Mouse (Mus musculus) heart, adult 8-10 months (tissue): ENCODE data around the gene Fam131c. TPM values are rescaled to one million over a fixed set of nuclear protein-coding genes. Genes with fewer than 3 reads are reported as not detected.

Source experiments
- DNase-seq: peaks from one replicate; pipeline ENCODE4 v3.0.0; 2022; ENCODE audit warnings: low spot score
- total RNA-seq, 4 experiments: library from RNA; stranded (reverse); gene quantifications; 2 replicates each; pipeline ENCODE4 v1.2.4; 2022

The Fam131c gene
- total RNA-seq = 1 to 10 TPM; 2.4 to 5.5 (median 4.1) TPM

DNA sequence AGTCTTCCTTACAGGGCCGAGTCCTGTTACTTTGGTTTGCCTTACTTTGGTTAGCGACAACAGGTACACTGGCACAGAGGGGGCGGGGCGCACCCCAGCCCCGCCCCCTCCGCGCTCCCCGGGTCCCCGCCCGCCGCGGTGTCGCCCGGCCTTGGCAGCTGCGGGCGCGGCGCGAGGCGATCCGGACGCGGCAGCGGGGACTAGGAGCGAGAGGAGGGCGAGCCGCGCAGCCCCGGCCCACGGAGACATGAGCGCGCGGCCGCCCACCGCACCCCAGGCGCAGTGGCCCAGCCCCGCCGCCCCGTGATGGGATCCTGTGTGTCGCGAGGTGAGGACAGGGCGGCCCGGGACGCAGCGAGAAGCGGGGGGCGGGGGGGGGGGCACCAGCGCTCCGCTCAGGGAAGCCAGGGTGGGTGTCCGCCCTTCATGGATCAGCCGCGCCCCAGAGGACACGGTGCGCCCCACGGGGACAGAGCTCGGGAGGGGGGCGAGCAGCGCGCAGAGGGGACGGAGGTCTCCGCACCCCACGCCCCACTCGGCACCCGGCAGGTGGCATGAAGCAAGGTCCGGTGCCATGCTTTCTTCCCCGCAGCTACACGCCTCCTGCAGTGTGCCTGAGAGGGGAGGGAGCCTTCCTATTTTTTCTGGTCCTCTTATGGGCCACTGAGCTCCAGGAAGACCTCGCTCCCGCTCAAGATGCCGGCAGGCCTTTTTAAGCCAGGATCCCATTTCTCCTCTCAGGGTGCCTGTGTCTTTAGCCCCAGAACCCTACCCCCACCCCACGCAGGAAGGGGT lies at the start of gene Fam131c:
Gene Fam131c, plus strand, starts transcription at position 224 of the 795 bp plus-strand sequence.
- DNase-seq = no peak

GRCm38 (mm10) chr4:141322526-141322925 lies 45.5 kb upstream of the Fam131c start:
- DNase-seq = no peak

GRCm38 (mm10) chr4:141324771-141325191 lies 43.2 kb upstream of the Fam131c start:
- DNase-seq = peak; percentile 65

DNA sequence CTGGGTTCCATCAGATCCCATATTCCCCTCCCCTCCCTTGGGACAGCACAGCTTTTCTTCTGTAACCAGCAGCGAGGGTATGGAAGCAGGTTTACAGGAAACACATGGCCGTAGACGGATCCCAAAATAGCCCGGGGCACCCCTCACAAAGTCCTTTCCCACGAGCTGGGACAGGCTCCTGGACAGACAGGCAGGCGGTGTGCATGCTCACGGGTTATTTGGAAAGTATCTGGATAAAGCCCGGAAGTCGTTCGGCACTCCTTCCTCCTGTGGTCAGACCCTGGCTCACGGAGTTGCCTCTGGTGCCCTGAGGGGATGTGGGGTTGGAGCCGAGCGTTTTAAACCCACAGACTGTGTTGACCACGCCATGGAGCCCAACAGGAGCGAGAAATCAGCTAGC lies 42.4 kb upstream of the Fam131c start:
- peak; percentile 44 for DNase-seq

DNA sequence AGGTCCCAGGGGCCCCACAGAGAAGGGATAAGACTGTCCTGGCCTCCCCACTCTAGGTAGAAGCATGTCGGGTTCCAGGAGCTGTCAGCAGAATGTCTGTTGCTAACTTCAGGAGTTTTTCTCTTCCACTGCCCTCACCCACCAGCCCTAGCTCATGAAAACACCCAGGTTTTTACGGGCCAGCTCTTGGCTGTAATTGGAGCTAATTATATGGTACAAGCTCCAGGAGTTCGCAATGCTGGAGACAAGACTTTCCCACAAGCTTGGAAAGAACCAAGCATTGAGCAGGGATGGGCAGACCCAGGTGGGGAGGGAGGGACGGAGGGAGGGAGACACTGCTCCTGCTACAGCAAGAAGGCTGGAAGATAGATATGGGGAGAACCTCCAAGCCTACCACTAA lies 40.9 kb upstream of the Fam131c start:
- no peak for DNase-seq

DNA sequence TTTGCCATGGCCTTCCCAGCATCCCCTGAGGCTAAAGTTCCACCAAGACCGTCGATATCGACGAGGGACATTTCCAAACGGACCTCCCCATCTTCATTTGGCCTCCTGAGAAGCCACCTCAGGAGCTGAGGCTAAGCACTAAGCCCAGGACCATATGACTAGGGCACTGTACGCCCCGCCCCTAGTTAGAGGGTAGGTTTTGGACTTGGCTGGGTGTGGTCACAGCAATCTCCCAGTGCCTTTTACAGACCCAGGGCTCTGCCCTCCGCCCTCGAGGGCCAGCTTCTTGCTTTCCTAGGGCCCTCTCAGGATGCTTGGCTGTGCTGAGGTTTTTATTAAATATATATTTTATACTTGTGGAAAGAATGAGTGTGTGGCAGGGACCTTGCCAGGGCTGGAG lies 39.3 kb upstream of the Fam131c start:
- no peak for DNase-seq

- DNase-seq = no peak
Measured at GRCm38 (mm10) chr4:141329968-141330367, 38.1 kb upstream of the Fam131c start.

DNA sequence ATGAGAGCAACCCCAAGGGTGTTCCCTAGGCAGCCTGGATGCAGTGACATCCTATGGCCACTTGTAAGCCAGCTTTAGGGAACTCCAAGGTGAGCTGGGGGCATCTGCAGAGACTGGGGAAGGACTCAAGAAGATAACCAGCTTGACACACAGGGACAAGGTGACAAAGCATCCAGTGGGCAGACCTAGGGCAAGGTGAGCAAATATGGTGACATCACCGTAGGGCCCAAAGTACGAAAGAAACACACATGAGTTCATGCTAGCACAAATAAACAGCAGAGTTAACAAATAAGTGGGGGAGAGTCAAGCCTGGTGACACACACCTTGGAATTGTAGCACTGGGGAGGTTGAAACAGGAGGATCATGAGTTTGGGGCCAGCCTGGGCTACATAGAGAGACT lies 36.6 kb upstream of the Fam131c start:
- DNase-seq = no peak

GRCm38 (mm10) chr4:141332258-141332657 lies 35.8 kb upstream of the Fam131c start:
- no peak for DNase-seq

DNA sequence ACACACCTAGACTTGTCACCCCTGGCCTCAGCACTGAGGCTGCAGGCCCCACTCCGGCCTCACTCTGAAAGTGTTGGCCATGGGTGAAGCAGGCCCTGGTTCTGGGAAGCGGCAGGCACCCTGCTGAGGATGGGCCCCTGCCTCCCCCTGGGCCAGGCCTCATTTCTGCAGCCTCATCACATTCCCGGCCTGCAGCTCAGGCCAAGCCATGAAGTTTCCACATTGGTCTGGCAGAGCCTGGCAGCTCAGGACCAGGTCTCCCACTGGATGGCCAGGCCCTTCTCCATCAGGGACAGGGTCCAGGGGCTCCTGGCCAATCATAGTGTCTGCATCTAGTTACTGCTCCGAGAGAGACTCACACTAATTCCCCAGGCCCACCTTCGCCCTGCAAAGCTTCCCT lies 33.3 kb upstream of the Fam131c start:
- no peak for DNase-seq

DNA sequence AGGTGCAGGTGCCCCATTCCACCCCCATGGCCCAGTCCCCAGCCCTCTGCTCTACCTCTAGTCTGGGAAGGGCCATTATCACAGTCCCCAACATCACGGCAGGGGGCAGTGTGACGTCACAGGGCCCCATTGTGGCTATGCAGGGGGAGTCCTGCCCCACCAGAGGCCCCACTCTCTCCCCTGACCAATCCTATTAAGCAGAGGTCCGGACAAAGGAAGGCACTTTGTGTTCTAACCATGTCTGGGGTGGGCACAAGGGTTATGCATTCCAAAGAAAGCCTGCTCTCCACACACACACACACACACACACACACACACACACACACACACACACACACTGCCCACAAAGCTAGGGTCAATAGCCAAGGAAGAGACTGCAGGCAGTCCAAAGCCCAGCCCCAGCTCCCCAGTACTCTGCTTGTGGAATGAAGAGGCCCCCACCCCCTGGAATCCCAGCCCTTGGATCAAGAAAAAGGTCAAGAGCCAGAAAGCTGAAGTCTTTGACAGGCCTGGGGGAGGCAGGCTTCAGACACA lies 32.7 kb upstream of the Fam131c start:
- no peak for DNase-seq

DNA sequence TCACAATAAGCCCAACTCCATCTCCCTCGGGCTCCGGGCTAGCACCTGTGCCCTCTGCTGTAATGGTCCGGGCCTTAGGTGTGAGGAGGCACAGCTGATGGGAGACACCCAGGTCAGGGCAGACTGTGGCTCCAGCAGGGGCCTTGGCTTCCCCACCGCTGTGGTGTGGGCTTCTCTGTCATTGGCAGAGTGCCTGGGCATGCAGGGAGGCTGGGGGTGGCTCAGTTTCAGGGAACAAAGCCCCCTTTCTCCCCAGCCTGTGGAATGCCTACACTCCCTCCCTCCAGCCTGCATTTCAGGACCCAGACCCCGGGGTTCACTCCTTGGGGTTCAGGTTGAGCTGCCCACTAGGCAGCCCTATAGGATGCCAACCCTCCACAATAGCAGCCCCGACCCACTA lies 31.8 kb upstream of the Fam131c start:
- no peak for DNase-seq

- no peak for DNase-seq
Measured at GRCm38 (mm10) chr4:141337986-141338385, 30.0 kb upstream of the Fam131c start.

DNA sequence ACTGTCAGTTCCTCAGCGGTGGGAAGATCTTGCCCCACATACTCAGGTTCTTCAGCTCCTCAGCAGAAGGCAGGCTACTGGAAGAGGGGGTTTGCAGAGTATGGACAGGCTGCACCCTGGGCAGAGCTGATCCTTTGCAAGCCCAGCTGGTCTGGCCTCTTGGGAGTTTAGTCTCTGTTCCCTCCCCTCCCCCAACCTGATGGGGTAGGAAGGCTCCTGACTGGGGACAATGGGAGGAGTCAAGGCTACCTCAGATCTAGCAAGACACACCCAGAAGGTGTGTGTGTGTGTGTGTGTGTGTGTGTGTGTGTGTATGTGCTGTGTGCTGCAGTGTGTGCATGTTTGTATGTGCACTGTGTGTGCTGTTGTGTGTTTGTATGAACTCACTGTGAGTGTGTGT lies 29.2 kb upstream of the Fam131c start:
- DNase-seq = no peak

- no peak for DNase-seq
Measured at GRCm38 (mm10) chr4:141341477-141341876, 26.5 kb upstream of the Fam131c start.

DNA sequence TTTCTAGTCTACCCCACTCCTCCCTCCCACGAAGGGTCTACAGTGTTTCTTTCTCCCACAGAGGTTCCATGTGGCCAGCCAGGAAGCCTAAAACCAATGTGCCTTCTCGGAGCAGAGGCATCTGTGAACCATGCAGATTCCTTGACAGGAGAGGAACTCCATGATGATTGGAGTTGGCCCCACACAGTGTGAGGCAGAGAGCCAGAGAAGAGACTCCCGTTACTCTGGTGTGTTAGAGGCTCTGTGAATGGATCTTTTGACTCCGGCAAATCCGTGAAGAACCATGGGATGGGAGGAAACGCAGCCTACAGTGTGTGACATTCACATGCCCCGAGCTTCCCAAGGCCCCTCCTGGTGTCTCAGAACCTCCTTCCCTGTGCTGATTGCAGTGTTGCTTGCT lies 24.5 kb upstream of the Fam131c start:
- no peak for DNase-seq

DNA sequence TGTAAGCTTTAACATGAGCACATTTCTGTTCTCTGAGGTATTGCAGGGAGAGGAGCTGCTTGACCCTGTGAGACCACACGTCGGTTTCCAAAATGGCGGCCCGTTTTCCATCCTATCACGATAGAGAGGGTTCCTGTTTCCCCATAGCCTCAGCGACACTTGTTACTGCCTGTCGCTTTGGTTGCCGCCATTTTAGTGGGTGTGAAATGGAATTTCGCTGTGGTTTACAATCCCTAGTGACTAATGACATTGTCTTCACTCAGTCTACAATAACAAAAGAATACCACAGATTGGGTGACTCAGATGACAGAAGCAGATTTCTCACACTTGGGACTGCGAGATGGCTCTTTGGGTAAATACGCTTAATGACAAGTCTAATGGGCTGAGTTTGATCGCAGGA lies 22.8 kb upstream of the Fam131c start:
- no peak for DNase-seq

DNA sequence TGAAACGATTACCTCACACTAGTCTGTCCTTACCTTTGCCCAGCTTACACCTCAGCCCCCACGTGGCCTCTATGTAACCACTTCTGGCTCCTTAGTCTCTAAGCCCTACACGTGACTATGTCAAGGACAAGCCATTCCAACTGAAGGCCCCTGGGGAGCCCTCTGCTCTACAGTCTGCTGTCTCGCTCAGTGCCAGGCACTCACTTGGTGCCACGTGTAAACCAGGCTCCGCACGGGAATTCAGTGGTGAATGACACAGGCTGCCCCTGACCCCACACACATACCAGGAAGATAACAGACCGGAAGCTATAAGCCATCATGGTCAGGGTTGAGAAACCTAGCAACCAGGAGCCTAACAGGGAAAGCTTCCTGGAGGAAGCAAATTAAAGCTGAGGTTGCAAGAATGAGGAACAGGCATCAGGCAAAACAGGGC lies 20.6 kb upstream of the Fam131c start:
- no peak for DNase-seq

GRCm38 (mm10) chr4:141348616-141349015 lies 19.4 kb upstream of the Fam131c start:
- DNase-seq = no peak

DNA sequence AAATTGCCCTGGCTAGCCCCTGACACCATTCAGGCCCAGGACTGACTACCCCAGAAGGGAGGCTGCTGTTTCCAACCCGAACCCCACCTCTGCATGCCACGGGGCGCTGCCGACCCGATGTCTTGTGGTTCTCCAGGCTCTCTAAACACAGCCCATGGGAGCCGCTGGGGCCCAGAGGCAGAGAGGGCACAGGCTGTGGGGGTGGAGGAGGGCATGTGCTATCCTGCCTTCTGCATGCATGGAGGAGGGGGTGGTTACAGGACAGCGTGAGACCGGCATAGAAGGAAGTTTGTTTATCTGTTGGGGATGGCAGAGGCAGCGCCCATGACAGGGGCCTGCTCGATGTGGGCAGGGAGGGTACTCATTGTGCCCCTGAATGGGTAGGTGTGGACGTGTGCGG lies 18.0 kb upstream of the Fam131c start:
- no peak for DNase-seq

- no peak for DNase-seq
Measured at GRCm38 (mm10) chr4:141351972-141352371, 16.0 kb upstream of the Fam131c start.

DNA sequence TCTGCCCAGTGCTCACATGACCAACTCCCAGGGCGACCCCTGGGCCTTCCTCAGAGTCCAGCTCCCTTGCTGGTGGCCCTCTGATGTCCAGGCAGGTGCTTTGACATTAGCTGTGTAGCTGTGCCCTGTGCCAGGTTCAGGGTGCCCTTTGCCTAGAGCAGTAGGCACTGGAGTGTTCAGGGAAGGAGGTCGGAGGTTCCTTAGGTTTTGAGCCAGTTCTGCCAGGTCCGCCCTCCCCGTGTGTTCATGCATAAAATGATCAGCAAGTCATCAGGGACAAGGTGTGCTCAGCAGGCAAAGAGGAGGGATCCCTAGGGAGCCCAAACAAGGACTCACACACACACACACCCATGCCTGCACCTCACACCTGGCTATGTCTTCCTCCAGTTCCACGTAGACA lies 15.0 kb upstream of the Fam131c start:
- DNase-seq = no peak

GRCm38 (mm10) chr4:141353868-141354267 lies 14.2 kb upstream of the Fam131c start:
- peak; percentile 56 for DNase-seq

DNA sequence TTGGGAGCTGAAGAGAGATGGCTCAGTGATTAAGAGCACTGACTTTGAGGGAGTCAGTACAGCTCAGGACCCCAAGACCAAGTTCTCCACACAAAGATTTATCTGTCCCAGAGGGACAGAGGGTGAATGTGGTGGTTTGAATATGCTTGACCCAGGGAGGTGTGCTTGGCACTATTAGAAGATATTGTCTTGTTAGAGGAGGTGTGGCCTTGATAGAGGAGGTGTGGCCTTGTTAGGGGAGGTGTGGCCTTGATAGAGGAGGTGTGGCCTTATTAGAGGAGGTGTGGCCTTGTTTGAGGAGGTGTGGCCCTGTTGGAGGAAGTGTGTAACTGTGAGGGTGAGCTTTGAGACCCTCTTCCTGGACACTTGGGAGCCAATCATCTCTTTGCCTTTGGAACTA lies 10.2 kb upstream of the Fam131c start:
- DNase-seq = no peak
